Mouse (Mus musculus) left cerebral cortex, adult 2 months (tissue): ENCODE results near the gene Adgrg1. TPM values are rescaled to one million over a fixed set of nuclear protein-coding genes. Genes with fewer than 3 reads are reported as not detected.

Source experiments
- DNase-seq, 2 experiments: peaks; one replicate each; pipeline ENCODE4 v3.0.0; 2021 to 2022; ENCODE audit warnings: low spot score in 2 of 2, mixed read lengths in 1 of 2; ENCODE audit errors: extremely low spot score in 1 of 2
- H3K27ac ChIP-seq: fragments of 200-600 bp; 2 replicates; pipeline ENCODE4 v1.8.1; 2022
- H3K4me3 ChIP-seq: fragments of 200-600 bp; 2 replicates; pipeline ENCODE4 v1.8.1; 2022
- CTCF ChIP-seq: fragments of 200-600 bp; IDR thresholded peaks from 2 replicates; pipeline ENCODE4 v1.8.1; 2022; ENCODE audit warnings: antibody characterized with exemption, mild to moderate bottlenecking, moderate library complexity
- intact Hi-C: fragments of 180-260 bp; cut with DNase I; formaldehyde crosslinking; loops from one replicate; pipeline ENCODE4 v1.15.1; 2025
- total RNA-seq, 2 experiments: library from RNA; stranded (reverse); gene quantifications; 2 replicates each; pipeline ENCODE4 v1.2.3; 2021

Adgrg1 gene
- total RNA-seq, 2 experiments from 2014 or later = 77.6 to 86.8 TPM

DNA sequence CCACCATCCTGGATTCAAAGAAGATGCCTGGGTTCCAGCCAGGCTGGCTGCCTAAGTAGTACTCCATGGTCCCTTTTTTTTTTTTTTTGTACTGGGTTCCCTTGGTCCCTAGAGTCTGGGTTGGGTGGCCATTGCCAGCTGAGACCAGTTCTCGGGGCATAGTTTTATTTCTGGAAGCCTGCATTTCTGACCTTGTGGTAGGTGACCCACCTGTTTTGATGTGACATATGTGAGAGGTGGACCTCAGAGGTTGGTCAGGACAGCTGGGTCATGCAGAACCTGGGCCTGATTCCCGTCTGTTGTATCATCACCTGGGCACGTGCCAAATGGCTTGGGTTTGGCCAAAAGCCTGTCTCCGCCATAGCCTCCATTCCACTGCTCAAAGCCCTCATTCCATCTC, 15.2 kb downstream of the Adgrg1 start:
- intact Hi-C loops = no loop called here
- no peak for TF ChIP-seq CTCF

DNA sequence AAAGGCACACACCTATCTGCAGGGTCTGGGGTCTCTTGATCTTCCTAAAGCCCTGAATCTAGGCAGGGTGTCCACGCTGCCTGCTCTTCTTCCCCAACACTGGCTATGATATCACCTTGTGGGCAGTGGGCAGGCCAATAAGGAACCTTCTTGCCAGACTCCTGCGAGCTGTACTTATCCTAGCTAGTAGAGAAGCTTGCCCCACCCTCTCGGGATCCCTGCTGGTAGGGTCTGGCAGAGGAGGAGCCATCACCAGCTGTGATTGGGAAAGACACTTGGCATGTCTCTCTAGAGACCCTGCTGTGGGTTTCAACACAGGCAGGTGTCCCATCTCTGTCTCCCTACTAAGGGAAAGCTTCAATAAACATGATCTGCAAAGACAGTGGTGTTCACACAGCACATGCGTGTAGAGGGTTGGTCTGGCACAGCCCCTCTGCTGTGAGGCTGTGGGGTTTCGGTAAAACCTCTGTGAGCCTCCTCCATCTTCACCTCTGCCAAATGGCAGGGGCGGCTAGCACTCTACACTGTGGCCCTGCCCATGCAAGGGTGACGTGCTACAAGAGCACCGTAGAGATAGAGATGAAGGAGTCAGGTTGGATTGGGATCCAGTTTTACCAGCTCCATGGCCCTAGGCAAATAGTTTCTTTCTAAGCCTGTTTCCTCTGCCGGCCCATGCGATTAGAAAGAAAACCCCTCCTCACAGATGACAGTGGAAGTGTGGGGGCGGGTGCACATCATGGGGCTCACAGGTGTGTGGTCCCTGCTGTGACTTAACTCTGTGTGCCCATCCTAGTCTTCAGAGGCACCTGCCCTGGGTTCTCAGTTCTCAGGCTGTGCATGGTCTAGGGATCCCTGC, 16.3 kb downstream of the Adgrg1 start:
- no peak overlapping the region for H3K4me3 ChIP-seq
- H3K27ac ChIP-seq = peak overlapping the region; percentile 85
- DNase-seq = no peak
- no peak for TF ChIP-seq CTCF
- intact Hi-C loops = no loop called here

More for the DNA sequence above, 15.2 kb downstream of the Adgrg1 start:
- no peak for DNase-seq
- H3K4me3 ChIP-seq = no peak overlapping the region
- H3K27ac ChIP-seq = no peak overlapping the region

DNA sequence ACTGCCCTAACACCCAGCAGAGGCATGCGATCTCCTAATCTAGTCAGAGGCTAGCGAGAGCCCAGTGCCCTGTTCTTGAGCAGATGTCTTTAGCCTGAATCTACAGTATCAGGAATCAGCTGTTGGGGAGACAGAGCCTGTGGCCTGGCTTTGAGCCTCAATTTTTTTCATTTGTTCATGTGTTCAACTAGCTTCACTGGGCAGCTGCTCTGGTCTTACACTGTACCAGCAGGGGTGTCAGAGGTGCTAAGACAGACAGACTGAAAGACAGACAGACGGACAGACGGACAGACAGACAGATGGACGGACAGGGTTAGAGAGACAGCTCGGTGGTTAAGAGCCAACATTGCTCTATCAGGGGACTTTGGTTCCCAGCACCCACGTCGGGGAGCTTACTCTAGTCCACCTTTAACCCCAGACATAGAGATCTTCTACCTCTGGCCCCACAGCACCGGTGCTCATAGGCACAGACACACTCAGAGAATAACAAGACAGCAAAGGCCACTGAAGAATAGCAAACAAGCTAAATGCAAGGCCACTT, 17.0 kb downstream of the Adgrg1 start:
- peak overlapping the region; percentile 85 for H3K27ac ChIP-seq
- DNase-seq = no peak
- TF ChIP-seq CTCF = no peak

DNA sequence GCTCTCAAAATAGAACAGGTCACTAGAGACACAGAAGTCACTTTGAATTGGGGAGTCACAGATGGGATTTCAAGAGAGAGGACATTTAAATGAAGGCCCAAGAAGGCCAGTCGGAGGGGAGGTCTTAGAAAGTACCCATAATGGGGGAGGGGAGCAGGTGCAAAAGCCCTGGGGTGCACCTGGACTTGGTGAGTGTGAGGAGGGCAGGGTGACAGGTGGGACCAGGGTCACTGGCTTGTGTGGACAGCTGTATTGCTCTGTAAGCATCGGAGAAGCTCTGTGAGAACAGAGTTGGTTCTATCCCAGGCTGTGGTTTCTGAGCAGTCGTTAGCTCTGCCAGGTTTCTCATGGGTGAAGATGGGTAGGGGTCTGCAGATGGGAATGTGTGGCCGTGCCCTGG, 17.5 kb downstream of the Adgrg1 start:
- TF ChIP-seq CTCF = no peak
- no peak overlapping the region for H3K4me3 ChIP-seq
- H3K27ac ChIP-seq = peak overlapping the region; percentile 85
- DNase-seq = no peak
- intact Hi-C loops = no loop called here

More for the DNA sequence above, 17.0 kb downstream of the Adgrg1 start:
- H3K4me3 ChIP-seq = no peak overlapping the region
- intact Hi-C loops = no loop called here

DNA sequence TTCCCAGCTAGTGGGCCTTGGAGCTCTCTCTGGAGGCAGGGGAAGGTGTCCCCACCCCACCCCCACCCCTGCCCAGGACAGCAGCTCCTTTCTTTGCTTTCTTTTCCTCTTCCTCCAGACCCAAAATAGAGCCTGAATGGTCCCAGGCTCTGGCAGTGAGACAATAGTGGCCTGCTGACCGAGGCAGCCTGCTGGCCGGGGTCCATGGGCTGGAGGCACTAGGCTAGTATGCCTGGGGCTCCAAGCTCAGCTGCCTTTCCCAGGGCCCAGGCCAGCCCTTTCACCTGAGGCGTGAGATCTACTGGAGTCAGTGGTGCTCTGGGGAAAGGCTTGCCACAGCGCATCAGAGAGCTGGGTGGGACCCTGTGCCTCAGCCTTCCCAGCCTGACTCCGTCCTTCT, 18.0 kb downstream of the Adgrg1 start:
- Histone ChIP-seq H3K4me3 (peak overlapping the region; percentile 2; the same call in 1 of the 2 replicates), H3K27ac (peak overlapping the region; percentile 85)
- intact Hi-C loops = no loop called here
- no peak for TF ChIP-seq CTCF
- DNase-seq = peak; percentile 51 to 74

DNA sequence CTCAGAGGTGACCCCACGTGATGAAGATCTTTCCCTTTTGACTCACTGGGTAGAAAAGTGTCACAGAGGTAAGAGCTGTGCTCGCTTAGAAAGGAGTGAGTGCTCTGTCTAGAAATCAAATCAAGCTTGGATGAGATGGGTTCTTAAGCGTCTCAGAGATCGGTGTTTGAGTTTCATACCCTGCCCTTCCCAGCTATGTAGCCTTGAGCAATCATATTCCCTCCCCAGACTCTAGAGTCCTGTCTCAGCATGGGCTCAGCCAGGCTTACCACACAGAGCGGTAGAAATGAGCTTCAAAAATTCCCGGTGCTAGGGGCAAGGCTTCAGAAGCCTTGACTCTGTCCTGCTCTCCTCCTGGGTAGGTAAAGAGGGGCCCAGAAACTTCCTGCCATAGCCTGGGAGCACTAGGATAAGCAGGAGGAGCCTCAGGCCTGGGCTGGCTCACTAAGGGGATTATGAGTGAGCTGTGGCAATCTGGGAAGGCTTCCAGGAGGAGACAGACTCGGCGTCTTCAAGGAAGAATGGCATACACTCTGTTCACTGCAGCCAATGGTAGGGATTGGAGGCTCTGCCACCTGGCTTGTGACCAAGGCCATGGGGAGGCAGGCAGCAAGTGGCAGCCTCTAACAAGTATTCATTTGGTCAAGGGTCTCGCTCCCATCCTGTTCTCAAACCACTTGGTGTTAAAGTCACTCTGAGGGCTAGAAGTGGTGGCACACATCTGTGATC, 18.6 kb downstream of the Adgrg1 start:
- peak overlapping the region; percentile 20 for H3K4me3 ChIP-seq
- intact Hi-C loops = no loop called here
- no peak for DNase-seq
- H3K27ac ChIP-seq = peak overlapping the region; percentile 85
- no peak for TF ChIP-seq CTCF

DNA sequence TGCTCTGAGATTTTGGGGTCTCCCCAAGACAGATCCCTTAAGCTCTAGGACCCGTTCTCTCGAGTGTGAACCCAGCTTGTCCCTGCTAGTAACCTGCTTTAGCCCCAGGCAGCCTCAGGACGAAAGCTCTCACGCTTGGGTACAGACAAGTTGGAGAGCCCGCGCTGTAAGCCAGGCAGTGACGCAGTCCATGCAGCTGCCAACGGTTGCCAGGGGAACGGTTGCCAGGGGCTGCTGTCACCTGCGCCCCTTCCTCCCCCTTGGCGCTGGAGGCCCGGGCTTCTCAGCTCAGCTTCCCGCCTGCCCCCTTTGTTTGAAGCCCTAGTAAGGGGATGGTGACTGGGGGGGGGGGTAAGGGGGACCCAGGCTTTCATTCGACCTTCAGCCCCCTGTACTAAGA, 19.5 kb downstream of the Adgrg1 start:
- DNase-seq = peak; percentile 75 to 83
- H3K27ac ChIP-seq = peak overlapping the region; percentile 85
- intact Hi-C loops = no loop called here
- H3K4me3 ChIP-seq = peak overlapping the region; percentile 20
- no peak for TF ChIP-seq CTCF

DNA sequence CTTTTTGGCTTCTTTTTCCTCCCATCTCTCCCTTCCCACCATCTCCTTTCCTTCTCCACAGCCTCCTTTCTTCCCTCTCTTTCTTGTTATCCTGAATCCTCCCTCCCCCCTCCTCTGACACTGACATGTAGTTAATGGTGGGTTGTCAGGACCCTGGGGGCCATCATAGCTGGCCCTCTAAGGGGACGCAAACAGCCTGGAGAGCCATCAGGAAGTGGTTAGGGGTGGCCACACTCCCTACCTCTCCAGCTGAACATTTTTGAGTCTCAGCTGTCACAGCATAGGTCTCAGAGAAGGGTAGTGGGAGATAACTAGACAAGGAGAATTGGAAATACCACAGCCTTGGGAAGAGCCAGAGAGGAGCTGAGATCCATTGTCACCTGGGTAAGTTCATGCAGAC, 20.0 kb downstream of the Adgrg1 start:
- H3K4me3 ChIP-seq = peak overlapping the region; percentile 20
- H3K27ac ChIP-seq = peak overlapping the region; percentile 85
- TF ChIP-seq CTCF = no peak
- no peak for DNase-seq
- intact Hi-C loops = no loop called here

DNA sequence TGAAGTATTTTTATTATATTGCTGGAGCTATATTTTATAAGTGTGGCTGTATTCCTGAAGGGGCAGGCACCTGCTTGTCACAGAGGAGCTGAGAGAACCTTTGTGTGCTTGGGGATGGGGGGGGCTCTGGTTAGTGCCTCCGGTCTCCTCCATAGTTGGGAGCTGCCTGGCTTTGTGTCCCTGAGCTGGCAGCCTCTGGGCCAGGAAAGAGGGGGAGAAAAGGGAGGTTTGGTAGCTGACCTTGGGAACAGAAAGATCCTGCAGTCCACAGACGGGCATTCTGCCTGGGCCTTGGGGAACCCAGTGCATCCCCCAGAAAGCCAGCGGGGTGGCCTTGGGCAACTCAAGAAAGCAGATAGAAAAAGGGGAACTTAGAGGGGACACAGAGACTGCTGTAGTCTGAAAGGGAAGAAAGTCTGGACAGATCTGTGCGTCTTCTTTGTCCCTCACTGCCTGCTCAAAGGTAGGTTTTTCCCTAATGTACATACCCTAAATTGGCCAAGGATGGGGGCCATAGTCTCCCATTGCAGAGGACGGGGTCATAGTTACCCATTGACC, 20.9 kb downstream of the Adgrg1 start:
- peak overlapping the region; percentile 6; the same call in 1 of the 2 replicates for H3K4me3 ChIP-seq
- TF ChIP-seq CTCF = no peak
- intact Hi-C loops = no loop called here
- H3K27ac ChIP-seq = peak overlapping the region; percentile 85
- DNase-seq = peak in 1 of 2 experiments; percentile 43

DNA sequence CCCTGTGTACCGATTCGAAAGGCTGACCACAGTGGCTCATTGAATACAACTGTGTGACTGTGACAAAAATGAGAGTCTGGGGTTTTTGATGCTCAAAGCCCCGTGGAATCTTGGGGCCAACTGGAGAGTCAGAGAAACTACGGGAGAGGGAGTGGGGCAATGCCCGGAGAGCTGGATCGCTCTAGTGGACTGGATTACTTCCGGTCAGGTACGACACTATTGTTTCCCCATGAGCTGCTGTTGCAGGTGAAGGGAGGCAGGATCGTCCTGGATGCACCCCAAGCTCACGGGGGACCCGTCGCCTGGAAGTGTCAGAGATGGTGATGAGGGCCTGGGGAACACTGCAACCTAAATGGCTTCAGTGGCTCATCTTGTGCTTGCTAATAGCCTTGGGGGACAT, 21.5 kb downstream of the Adgrg1 start:
- no peak for TF ChIP-seq CTCF
- Histone ChIP-seq H3K27ac (peak overlapping the region; percentile 85), H3K4me3 (peak overlapping the region; percentile 6)
- intact Hi-C loops = no loop called here
- DNase-seq = no peak

DNA sequence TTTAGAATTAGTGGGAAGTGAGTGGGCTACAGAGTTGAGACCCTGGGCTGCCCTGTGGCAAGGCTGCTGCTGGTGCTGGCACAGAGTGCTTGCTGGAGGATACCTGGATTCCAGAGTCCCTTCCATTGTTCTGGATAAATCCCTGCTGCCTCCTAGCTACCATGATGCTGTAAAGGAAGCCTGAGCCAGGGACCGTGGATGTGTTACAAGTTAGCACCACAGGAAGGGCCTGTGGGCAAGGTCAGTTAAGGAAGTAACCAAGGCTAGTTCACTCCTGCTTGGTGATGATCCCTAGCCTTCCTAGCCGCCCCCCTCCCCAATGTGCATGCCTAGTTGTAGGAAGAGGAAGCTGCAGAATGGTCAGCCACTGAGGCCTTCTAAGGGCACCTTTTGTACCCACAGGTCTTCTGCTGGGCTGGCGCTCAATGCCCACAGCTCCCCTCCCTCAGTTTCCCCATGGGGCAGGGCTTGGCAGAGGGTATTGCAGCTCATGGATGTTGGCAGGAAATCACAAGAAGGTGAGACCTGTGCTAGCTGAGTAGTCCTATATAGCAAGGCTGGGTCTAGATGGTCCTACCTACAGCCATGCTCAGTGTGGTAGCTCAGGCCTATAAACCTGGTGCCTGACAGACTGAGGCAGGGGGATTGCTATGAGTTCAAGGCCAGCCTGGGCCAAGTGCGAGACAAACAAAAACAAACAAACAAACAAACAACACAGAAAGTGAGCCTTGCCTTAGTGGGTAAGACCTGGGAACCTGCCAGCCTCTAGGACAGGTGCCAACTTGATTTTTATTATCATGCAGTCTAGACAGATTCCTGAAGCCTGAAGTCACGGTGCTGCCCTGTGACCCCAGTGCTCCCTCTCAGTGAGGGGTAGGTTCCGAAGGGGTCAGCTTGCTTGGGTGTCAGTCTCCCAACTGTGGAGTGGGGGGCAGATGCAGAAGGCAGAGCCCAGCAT, 22.6 kb downstream of the Adgrg1 start:
- H3K4me3 ChIP-seq = peak overlapping the region; percentile 6
- no peak for DNase-seq
- intact Hi-C loops = no loop called here
- peak overlapping the region; percentile 85 for H3K27ac ChIP-seq
- TF ChIP-seq CTCF = no peak
